Mouse (Mus musculus) ES-E14 (cell line): Measurements from ENCODE around the gene Hspe1.

ENCODE experiments used
- CHD2 ChIP-seq: IDR thresholded peaks from 2 replicates; pipeline ENCODE4 v1.6.1; 2014; ENCODE audit warnings: mild to moderate bottlenecking, low read depth, low read length, inconsistent platforms
- MAFK ChIP-seq: IDR thresholded peaks from 2 replicates; pipeline ENCODE4 v1.6.1; 2014; ENCODE audit warnings: mild to moderate bottlenecking, low read depth, low read length, inconsistent platforms; ENCODE audit not compliant: insufficient read depth
- ZC3H11A ChIP-seq: IDR thresholded peaks from 2 replicates; pipeline ENCODE4 v1.6.1; 2012; ENCODE audit warnings: low read depth, mild to moderate bottlenecking, inconsistent platforms, low read length, borderline replicate concordance
- ZNF384 ChIP-seq: IDR thresholded peaks from 2 replicates; pipeline ENCODE4 v1.6.1; 2012; ENCODE audit warnings: low read depth, low read length, inconsistent platforms

DNA sequence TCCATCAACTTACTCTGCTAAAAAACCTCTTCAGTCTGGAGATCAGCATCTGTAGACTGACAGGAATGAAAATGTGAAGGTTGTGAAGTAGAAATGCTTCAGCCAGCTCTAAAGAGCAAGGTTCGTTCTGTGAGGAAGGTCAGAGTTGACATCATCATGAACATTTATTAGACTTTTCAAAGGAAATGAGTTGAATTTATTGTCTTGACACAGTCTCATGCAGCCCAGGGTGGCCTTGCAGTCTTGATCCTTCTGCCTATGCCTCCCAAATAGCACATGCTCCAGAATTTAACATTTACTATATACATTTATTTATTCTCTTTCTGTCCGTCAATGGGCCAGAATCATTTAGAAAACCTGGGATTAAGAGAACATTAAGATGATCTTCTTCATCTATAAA, 35.6 kb downstream of the Hspe1 start:
- no peak for TF ChIP-seq MAFK
- no peak for TF ChIP-seq ZC3H11A
- no peak for TF ChIP-seq CHD2
- no peak for TF ChIP-seq ZNF384
